12 mouse cellular contexts compared by ENCODE assay signal in the genomic region with DNA sequence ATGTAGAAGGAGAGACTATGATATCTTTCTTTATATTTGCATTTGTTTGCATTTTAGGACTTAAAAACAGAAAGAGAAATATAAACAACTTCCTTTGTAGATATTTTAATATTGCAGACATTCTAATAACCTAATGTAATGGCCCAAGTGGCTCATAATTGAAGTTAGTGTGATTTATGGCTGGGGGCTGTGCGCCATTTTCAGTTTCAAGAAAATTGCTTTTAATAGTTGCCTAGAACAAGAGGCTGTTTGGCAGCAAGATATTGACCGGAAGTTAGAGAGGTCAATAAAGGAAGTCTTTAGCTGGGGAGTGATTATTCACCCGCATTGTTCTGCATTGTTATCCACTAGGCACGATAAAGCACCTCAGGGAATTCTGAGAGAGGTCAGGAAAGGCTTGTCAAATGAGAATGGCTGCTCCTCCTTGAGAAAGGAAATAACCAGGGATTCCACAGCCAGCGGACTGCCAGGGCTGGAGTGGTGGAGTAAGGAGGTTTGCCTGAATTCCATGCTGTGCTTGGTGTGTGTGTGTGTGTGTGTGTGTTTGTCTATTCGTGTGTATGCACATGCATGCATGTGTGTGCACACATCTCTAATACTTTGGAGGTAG.
DNase-seq lines count a peak whose midpoint lies in the region; ATAC-seq and TF ChIP-seq lines count a peak whose summit lies in the region.
"Had no signal": no experiment of that assay in that cellular context is flagged by ENCODE, and none has a peak within 500 bp of the region (broad histone marks: within the 10 kb centered on the region; RNA-seq: fewer than 3 reads in every experiment).

No protein-coding gene starts in this region.

- TF ChIP-seq POLR2A in heart, adult 2 months (IDR thresholded peaks at IDR 0.05; ENCODE audit: insufficient read depth, low read depth, low read length): no peak
- no peak for TF ChIP-seq POLR2A in lung, adult 2 months (IDR thresholded peaks at IDR 0.05; ENCODE audit: borderline replicate concordance, extremely low read depth, low read depth, low read length)

- H3K4me3 ChIP-seq in heart, adult 2 months: no peak overlapping the region
- H3K4me3 ChIP-seq in lung, embryonic 14.5 days (ENCODE audit: low read depth, low read length): no peak overlapping the region
- no peak overlapping the region for H3K4me3 ChIP-seq in lung, adult 2 months (replicated peaks; ENCODE audit: extremely low read depth, low read depth, low read length)
- no peak overlapping the region for H3K4me3 ChIP-seq in hindbrain, embryonic 14.5 days (replicated peaks; ENCODE audit: low read length)
- H3K4me3 ChIP-seq in limb, embryonic 15.5 days: no peak overlapping the region

- H3K4me2 ChIP-seq in lung, embryonic 14.5 days: no peak overlapping the region
- no peak overlapping the region for H3K4me2 ChIP-seq in hindbrain, embryonic 14.5 days (replicated peaks)
- H3K4me2 ChIP-seq in limb, embryonic 15.5 days: no peak overlapping the region
- H3K4me2 ChIP-seq: midbrain, embryonic 11.5 days had no signal

- no peaks in the 10 kb centered on the region for H3K27me3 ChIP-seq in heart, adult 2 months (ENCODE audit: control insufficient read depth, insufficient read depth, low read length)
- H3K27me3 ChIP-seq in lung, embryonic 14.5 days (ENCODE audit: insufficient read depth, low read length): no peaks in the 10 kb centered on the region
- H3K27me3 ChIP-seq in hindbrain, embryonic 14.5 days (ENCODE audit: control insufficient read depth, insufficient read depth, low read length): no peaks in the 10 kb centered on the region
- no peaks in the 10 kb centered on the region for H3K27me3 ChIP-seq in limb, embryonic 15.5 days

- no peak for TF ChIP-seq CTCF in heart, adult 2 months (IDR thresholded peaks at IDR 0.05)
- TF ChIP-seq CTCF in lung, embryonic 14.5 days (IDR thresholded peaks at IDR 0.05; ENCODE audit: low read depth): no peak
- no peak for TF ChIP-seq CTCF in lung, adult 2 months (IDR thresholded peaks at IDR 0.05; ENCODE audit: insufficient read depth, low read length)

- H3K27ac ChIP-seq in heart, adult 2 months: no peak overlapping the region
- no peak overlapping the region for H3K27ac ChIP-seq in lung, embryonic 14.5 days (ENCODE audit: low read depth)
- H3K27ac ChIP-seq in hindbrain, embryonic 14.5 days: peak overlapping the region; percentile 49; the same call in 1 of the 2 replicates
- H3K27ac ChIP-seq in limb, embryonic 15.5 days: peak overlapping the region; percentile 6; the same call in 1 of the 2 replicates

- ATAC-seq in lung, embryonic 14.5 days (ENCODE audit: insufficient read depth): 0 out of 2 replicates have a peak, but pooled peaks have one; percentile 21
- no peak for ATAC-seq in hindbrain, embryonic 14.5 days (ENCODE audit: low FRiP score)
- ATAC-seq in limb, embryonic 15.5 days (ENCODE audit: insufficient number of reproducible peaks, low FRiP score, low TSS enrichment, low read depth): no peak
- ATAC-seq in erythroid progenitor cell, adult 5-6 weeks (replicated peaks; ENCODE audit: low FRiP score, poor library complexity, severe bottlenecking): no peak
- ATAC-seq: activated CD4-positive, CD25-positive, alpha-beta regulatory T cell, adult 4 months had no signal

- TF ChIP-seq EP300 in heart, adult 2 months (IDR thresholded peaks at IDR 0.05; ENCODE audit: insufficient read depth, low read depth, low read length): no peak

- H3K79me2 ChIP-seq in heart, adult 2 months (replicated peaks; ENCODE audit: control insufficient read depth, insufficient read depth, low read length): no peaks in the 10 kb centered on the region

- no peaks in the 10 kb centered on the region for H3K36me3 ChIP-seq in heart, adult 2 months (ENCODE audit: control insufficient read depth, insufficient read depth, low read length)
- peaks cover 71% of the 10 kb centered on the region for H3K36me3 ChIP-seq in lung, embryonic 14.5 days (ENCODE audit: insufficient read depth)
- no peaks in the 10 kb centered on the region; the same call in 1 of the 2 replicates for H3K36me3 ChIP-seq in hindbrain, embryonic 14.5 days (replicated peaks; ENCODE audit: control insufficient read depth, insufficient read depth)
- H3K36me3 ChIP-seq in limb, embryonic 15.5 days: peaks cover 54% of the 10 kb centered on the region

- 29% methylated on average over 6 of the region's 6 CpGs for WGBS in heart, adult 2 months
- 66% methylated on average over 6 of the region's 6 CpGs for WGBS in lung, embryonic 14.5 days
- WGBS in lung, adult 2 months: 31% methylated on average over 6 of the region's 6 CpGs
- 38% methylated on average over 6 of the region's 6 CpGs for WGBS in hindbrain, embryonic 14.5 days
- WGBS in limb, embryonic 15.5 days: 39% methylated on average over 6 of the region's 6 CpGs

- peaks cover 8% of the 10 kb centered on the region; the same call in 1 of the 2 replicates for H3K4me1 ChIP-seq in heart, adult 2 months (ENCODE audit: control insufficient read depth, insufficient read depth, low read length)
- no peaks in the 10 kb centered on the region for H3K4me1 ChIP-seq in lung, embryonic 14.5 days (ENCODE audit: insufficient read depth)
- peaks cover 7% of the 10 kb centered on the region for H3K4me1 ChIP-seq in lung, adult 2 months (ENCODE audit: control insufficient read depth, insufficient read depth, low read length)
- peaks cover 7% of the 10 kb centered on the region for H3K4me1 ChIP-seq in hindbrain, embryonic 14.5 days (replicated peaks; ENCODE audit: control insufficient read depth, insufficient read depth, low read length)
- peaks cover 26% of the 10 kb centered on the region for H3K4me1 ChIP-seq in limb, embryonic 15.5 days

- intact Hi-C loops in heart, adult 2 months (cut with DNase I): loop anchor here (5.0 kb wide), 1 partner anchor 62 kb away; a partner anchor contains a TSS

- no peak overlapping the region for H3K9ac ChIP-seq in heart, adult 2 months (ENCODE audit: low read depth, low read length)
- no peak overlapping the region for H3K9ac ChIP-seq in lung, embryonic 14.5 days
- H3K9ac ChIP-seq in hindbrain, embryonic 14.5 days: no peak overlapping the region
- no peak overlapping the region for H3K9ac ChIP-seq in limb, embryonic 15.5 days

- H3K9me3 ChIP-seq in lung, embryonic 14.5 days (ENCODE audit: low read depth, low read length): no peaks in the 10 kb centered on the region
- no peaks in the 10 kb centered on the region for H3K9me3 ChIP-seq in hindbrain, embryonic 14.5 days (ENCODE audit: control insufficient read depth, low read length)
- no peaks in the 10 kb centered on the region for H3K9me3 ChIP-seq in limb, embryonic 15.5 days

- DNase-seq in heart, adult 11 months: peak; percentile 96
- no peak for DNase-seq in heart, adult 2 months
- DNase-seq in lung, embryonic 14.5 days: peak; percentile 40
- no peak for DNase-seq in lung, adult 2 months
- no peak for DNase-seq in hindbrain, embryonic 14.5 days (ENCODE audit: low spot score)
- DNase-seq in cerebellum, adult 9-10 months: no peak
- DNase-seq: cerebellum, postnatal 14 days; retina, postnatal 1 day had no signal

Comparison
In these comparisons a context has a peak if more than half of its experiments do, and no peak if none do; other contexts are left out.
1. DNase-seq: peak in heart, adult 11 months (single experiment) and lung, embryonic 14.5 days (single experiment); none in heart, adult 2 months (0 of 2), lung, adult 2 months (single experiment), hindbrain, embryonic 14.5 days (single experiment) and cerebellum, adult 9-10 months (single experiment).
2. H3K27ac ChIP-seq: peak in hindbrain, embryonic 14.5 days (single experiment) and limb, embryonic 15.5 days (single experiment); none in heart, adult 2 months (single experiment) and lung, embryonic 14.5 days (single experiment).